Mouse (Mus musculus) kidney, postnatal 25 days (tissue): ENCODE data around the gene Nab2.

Experiments
- DNase-seq, 2 experiments: peaks; one replicate each; pipeline ENCODE4 v3.0.0; 2021; ENCODE audit warnings: mixed read lengths in 2 of 2

Gene Nab2

GRCm38 (mm10) chr10:127642772-127643552 lies 25.4 kb downstream of the Nab2 start, which contains the start of gene Stat6:
Gene Stat6, plus strand, starts transcription at chr10:127642986.
- DNase-seq = peak; percentile 86 to 92

GRCm38 (mm10) chr10:127641861-127642771 lies 26.3 kb downstream of the Nab2 start:
- DNase-seq = peak; percentile 92 to 96

- no peak for DNase-seq
Measured at GRCm38 (mm10) chr10:127640421-127640820, 27.9 kb downstream of the Nab2 start.

- no peak for DNase-seq
Measured at GRCm38 (mm10) chr10:127632668-127633271, 35.6 kb downstream of the Nab2 start.

GRCm38 (mm10) chr10:127631261-127632214 lies 36.8 kb downstream of the Nab2 start:
- DNase-seq = peak in 1 of 2 experiments; percentile 54

- DNase-seq = peak in 1 of 2 experiments; percentile 68
Measured at GRCm38 (mm10) chr10:127626433-127626832, 41.9 kb downstream of the Nab2 start.

GRCm38 (mm10) chr10:127623439-127624216 lies 44.7 kb downstream of the Nab2 start:
- DNase-seq = no peak

GRCm38 (mm10) chr10:127622661-127623060 lies 45.7 kb downstream of the Nab2 start:
- no peak for DNase-seq

GRCm38 (mm10) chr10:127622057-127622392 lies 46.3 kb downstream of the Nab2 start:
- peak; percentile 82 to 91 for DNase-seq

GRCm38 (mm10) chr10:127621191-127622056 lies 46.9 kb downstream of the Nab2 start:
- DNase-seq = peak; percentile 93 to 96

- peak in 1 of 2 experiments; percentile 31 for DNase-seq
Measured at GRCm38 (mm10) chr10:127620406-127621190, 47.8 kb downstream of the Nab2 start, which contains the start of gene Lrp1. Gene Lrp1, minus strand, starts transcription at chr10:127621148.

GRCm38 (mm10) chr10:127619941-127620405 lies 48.4 kb downstream of the Nab2 start:
- peak in 1 of 2 experiments; percentile 66 for DNase-seq

- DNase-seq = no peak
Measured at GRCm38 (mm10) chr10:127619119-127619721, 49.1 kb downstream of the Nab2 start.

GRCm38 (mm10) chr10:127618173-127618572 lies 50.2 kb downstream of the Nab2 start:
- DNase-seq = no peak

- no peak for DNase-seq
Measured at GRCm38 (mm10) chr10:127617294-127617693, 51.1 kb downstream of the Nab2 start.

GRCm38 (mm10) chr10:127616261-127616679 lies 52.1 kb downstream of the Nab2 start:
- DNase-seq = no peak

- peak in 1 of 2 experiments; percentile 53 for DNase-seq
Measured at GRCm38 (mm10) chr10:127615591-127615990, 52.8 kb downstream of the Nab2 start.

GRCm38 (mm10) chr10:127615034-127615374 lies 53.4 kb downstream of the Nab2 start:
- DNase-seq = no peak
